Mouse (Mus musculus) heart, adult 2 months (tissue): ENCODE data around the gene Itpr2. TPM values are rescaled to one million over a fixed set of nuclear protein-coding genes. Genes with fewer than 3 reads are reported as not detected.

Experiments
- DNase-seq, 2 experiments: peaks; one replicate each; pipeline ENCODE4 v3.0.0; 2021
- H3K27ac ChIP-seq: fragments of 200-600 bp; 2 replicates; pipeline ENCODE4 v1.8.1; 2022
- H3K27me3 ChIP-seq: fragments of 200-500 bp; 2 replicates; pipeline ENCODE4 v1.6.1; 2012; ENCODE audit warnings: mild to moderate bottlenecking, low read length, inconsistent platforms, mixed read lengths; ENCODE audit not compliant: control insufficient read depth, insufficient read depth
- H3K36me3 ChIP-seq: fragments of 200-500 bp; 2 replicates; pipeline ENCODE4 v1.6.1; 2012; ENCODE audit warnings: low read length, inconsistent platforms; ENCODE audit not compliant: control insufficient read depth, insufficient read depth
- H3K4me1 ChIP-seq: fragments of 200-500 bp; 2 replicates; pipeline ENCODE4 v1.6.1; 2011; ENCODE audit warnings: low read length; ENCODE audit not compliant: control insufficient read depth, insufficient read depth
- H3K4me3 ChIP-seq: fragments of 200-600 bp; 2 replicates; pipeline ENCODE4 v1.8.1; 2022
- H3K79me2 ChIP-seq: fragments of 200-500 bp; replicated peaks from 2 replicates; pipeline ENCODE4 v1.6.1; 2012; ENCODE audit warnings: mild to moderate bottlenecking, inconsistent platforms, low read length, moderate library complexity, mixed read lengths; ENCODE audit not compliant: control insufficient read depth, insufficient read depth
- H3K9ac ChIP-seq: fragments of 200-500 bp; 2 replicates; pipeline ENCODE4 v1.6.1; 2012; ENCODE audit warnings: low read depth, mild to moderate bottlenecking, control low read depth, inconsistent platforms, low read length, mixed read lengths
- CTCF ChIP-seq: fragments of 200-600 bp; IDR thresholded peaks from 2 replicates; pipeline ENCODE4 v1.8.1; 2022; ENCODE audit warnings: antibody characterized with exemption, mild to moderate bottlenecking, moderate library complexity
- EP300 ChIP-seq: fragments of 200-500 bp; IDR thresholded peaks from 2 replicates; pipeline ENCODE4 v1.6.1; 2011; ENCODE audit warnings: low read depth, low read length, control low read depth; ENCODE audit not compliant: insufficient read depth
- POLR2A ChIP-seq: fragments of 200-500 bp; IDR thresholded peaks from 2 replicates; pipeline ENCODE4 v1.6.1; 2011; ENCODE audit warnings: mild to moderate bottlenecking, low read depth, low read length, control low read depth; ENCODE audit not compliant: insufficient read depth
- WGBS: fragments of 180-500 bp; shearing (Covaris S2); methylation state at CpG from one replicate; pipeline ENCODE4 v1.1.7; 2018; 5-methylcytosine and 5-hydroxymethylcytosine counted together
- intact Hi-C: fragments of 180-260 bp; cut with DNase I; formaldehyde crosslinking; loops from one replicate; pipeline ENCODE4 v1.15.1; 2025
- polyA plus RNA-seq: library from polyadenylated mRNA; depleted of rRNA; stranded (reverse); fragments of >200 nt; gene quantifications from 2 replicates; pipeline ENCODE4 v1.2.3, GENCODE M21; 2012
- total RNA-seq, 2 experiments: library from RNA; stranded (reverse); gene quantifications; 2 replicates each; pipeline ENCODE4 v1.2.3; 2021

Gene Itpr2
- total and polyA plus RNA-seq, 3 experiments = 6.6 to 23.7 (median 20.1) TPM

- H3K4me3 ChIP-seq = no peak overlapping the region
- no peaks in the 10 kb centered on the region for H3K27me3 ChIP-seq
- no peaks in the 10 kb centered on the region for H3K79me2 ChIP-seq
- WGBS = 76% methylated on average over 6 of the region's 6 CpGs
- DNase-seq = no peak
- TF ChIP-seq CTCF = no peak
- no peak for TF ChIP-seq POLR2A
- TF ChIP-seq EP300 = no peak
- H3K36me3 ChIP-seq = peaks cover 2% of the 10 kb centered on the region; the same call in 1 of the 2 replicates
- H3K9ac ChIP-seq = no peak overlapping the region
- H3K4me1 ChIP-seq = no peaks in the 10 kb centered on the region
- intact Hi-C loops = loop anchor here (5.0 kb wide), 1 partner anchor 324 kb away; no protein-coding TSS in a partner anchor
- no peak overlapping the region for H3K27ac ChIP-seq
These were observed 345.5 kb downstream of the Itpr2 start for GRCm38 (mm10) chr6:146156536-146156935.

- Histone ChIP-seq H3K27ac (no peak overlapping the region), H3K4me1 (no peaks in the 10 kb centered on the region), H3K79me2 (no peaks in the 10 kb centered on the region), H3K27me3 (no peaks in the 10 kb centered on the region), H3K9ac (no peak overlapping the region), H3K36me3 (peaks cover 2% of the 10 kb centered on the region; the same call in 1 of the 2 replicates), H3K4me3 (no peak overlapping the region)
- 85% methylated on average over 8 of the region's 8 CpGs for WGBS
- TF ChIP-seq CTCF = no peak
- no peak for TF ChIP-seq EP300
- no peak for TF ChIP-seq POLR2A
- DNase-seq = no peak
- intact Hi-C loops = loop anchor here (5.0 kb wide), 1 partner anchor 323 kb away; no protein-coding TSS in a partner anchor
These were observed 346.8 kb downstream of the Itpr2 start for GRCm38 (mm10) chr6:146155156-146155734.

GRCm38 (mm10) chr6:146152843-146153242 lies 349.2 kb downstream of the Itpr2 start:
- intact Hi-C loops = no loop called here

GRCm38 (mm10) chr6:146140966-146141585 lies 360.9 kb downstream of the Itpr2 start:
- Histone ChIP-seq H3K4me3 (no peak overlapping the region), H3K27ac (no peak overlapping the region), H3K36me3 (no peaks in the 10 kb centered on the region), H3K27me3 (no peaks in the 10 kb centered on the region), H3K4me1 (no peaks in the 10 kb centered on the region), H3K9ac (no peak overlapping the region), H3K79me2 (no peaks in the 10 kb centered on the region)
- TF ChIP-seq CTCF (no peak), POLR2A (no peak), EP300 (no peak)
- intact Hi-C loops = no loop called here
- WGBS = 92% methylated on average over 4 of the region's 4 CpGs
- no peak for DNase-seq

More at GRCm38 (mm10) chr6:146152843-146153242, 349.2 kb downstream of the Itpr2 start:
- H3K79me2 ChIP-seq = no peaks in the 10 kb centered on the region
- WGBS = 80% methylated on average over 5 of the region's 5 CpGs
- H3K27me3 ChIP-seq = no peaks in the 10 kb centered on the region
- TF ChIP-seq CTCF = no peak
- TF ChIP-seq POLR2A = no peak
- TF ChIP-seq EP300 = no peak
- H3K36me3 ChIP-seq = peaks cover 2% of the 10 kb centered on the region; the same call in 1 of the 2 replicates
- H3K9ac ChIP-seq = no peak overlapping the region
- H3K4me3 ChIP-seq = no peak overlapping the region
- no peaks in the 10 kb centered on the region for H3K4me1 ChIP-seq
- no peak for DNase-seq
- no peak overlapping the region for H3K27ac ChIP-seq

- Histone ChIP-seq H3K79me2 (no peaks in the 10 kb centered on the region), H3K4me1 (no peaks in the 10 kb centered on the region), H3K4me3 (no peak overlapping the region), H3K27me3 (no peaks in the 10 kb centered on the region), H3K27ac (no peak overlapping the region), H3K36me3 (no peaks in the 10 kb centered on the region), H3K9ac (no peak overlapping the region)
- intact Hi-C loops = no loop called here
- WGBS = 67% methylated on average over 6 of the region's 6 CpGs
- TF ChIP-seq CTCF (no peak), EP300 (no peak), POLR2A (no peak)
- no peak for DNase-seq
These were observed 361.9 kb downstream of the Itpr2 start for GRCm38 (mm10) chr6:146140171-146140570.

- WGBS = 51% methylated on average over 4 of the region's 4 CpGs
- intact Hi-C loops = no loop called here
These were observed 365.4 kb downstream of the Itpr2 start for GRCm38 (mm10) chr6:146136646-146137045.

More at GRCm38 (mm10) chr6:146136646-146137045, 365.4 kb downstream of the Itpr2 start:
- H3K9ac ChIP-seq = no peak overlapping the region
- no peak overlapping the region for H3K4me3 ChIP-seq
- TF ChIP-seq POLR2A (no peak), EP300 (no peak), CTCF (no peak)
- H3K27ac ChIP-seq = no peak overlapping the region
- H3K4me1 ChIP-seq = no peaks in the 10 kb centered on the region
- H3K79me2 ChIP-seq = no peaks in the 10 kb centered on the region
- no peaks in the 10 kb centered on the region for H3K36me3 ChIP-seq
- no peak for DNase-seq
- no peaks in the 10 kb centered on the region for H3K27me3 ChIP-seq
